Mouse (Mus musculus) monocyte, adult 5-6 weeks (primary cell): Measurements from ENCODE around the gene Gm42669. TPM values are rescaled to one million over a fixed set of nuclear protein-coding genes. Genes with fewer than 3 reads are reported as not detected.

ENCODE experiments used
- ATAC-seq: fragments of 153-309, 156-312 bp; replicated peaks from 2 replicates; pipeline ENCODE4 v1.8.0; 2017; ENCODE audit warnings: mild to moderate bottlenecking; ENCODE audit not compliant: low TSS enrichment, insufficient number of reproducible peaks, severe bottlenecking, poor library complexity, low FRiP score
- total RNA-seq: library from RNA; stranded (forward); fragments of 200-1000, 200-491, 200-594 nt; gene quantifications from 3 replicates; pipeline ENCODE4 v1.2.3, GENCODE M21; 2017

Gm42669 gene
- 0.58 to 1.3 TPM (median 0.76 TPM) in 3 replicates for total RNA-seq

DNA sequence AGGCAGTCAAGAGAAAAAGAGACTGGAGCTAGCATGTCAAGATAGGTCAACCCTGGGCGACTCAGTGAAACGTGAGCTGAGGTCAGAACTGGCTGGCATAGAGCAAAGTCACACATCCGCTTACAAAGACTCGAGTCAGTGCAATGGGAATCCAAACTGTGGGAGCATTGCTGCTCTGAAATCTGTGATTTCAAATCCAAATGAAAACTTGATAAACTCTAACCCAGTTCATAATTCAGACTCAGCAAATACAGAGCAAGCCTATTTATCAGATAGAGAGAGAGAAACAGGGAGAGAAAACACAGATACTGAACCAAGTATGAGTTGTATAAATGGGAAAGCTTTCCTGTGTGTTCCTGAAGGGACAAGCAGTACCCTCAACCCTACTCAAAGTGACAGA lies at the start of gene Gm42669:
Gene Gm42669, plus strand, starts transcription at position 301 of the 400 bp plus-strand sequence.
- ATAC-seq: no peak

GRCm38 (mm10) chr5:107462147-107463076 lies 45.0 kb upstream of the Gm42669 start:
- no peak for ATAC-seq

DNA sequence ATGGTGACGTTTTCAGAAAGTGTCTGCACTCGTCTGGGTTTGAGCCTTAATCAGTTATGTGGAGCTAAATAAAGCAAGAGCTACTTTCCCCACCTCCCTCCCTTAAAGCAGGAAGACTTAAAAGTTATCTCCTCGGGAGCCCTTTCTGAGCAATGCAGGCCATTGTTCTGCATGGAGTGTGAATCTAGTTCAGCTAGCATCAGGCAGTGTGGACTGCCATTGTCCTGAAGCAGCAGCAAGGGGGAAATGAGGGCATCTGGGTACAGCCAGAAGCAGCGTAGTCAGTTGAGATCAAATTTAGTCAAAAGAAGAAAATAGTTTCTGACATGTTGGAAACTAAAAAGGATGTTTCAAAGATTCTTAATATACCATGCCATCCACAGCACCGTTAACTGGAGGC lies 40.9 kb upstream of the Gm42669 start:
- ATAC-seq: no peak

DNA sequence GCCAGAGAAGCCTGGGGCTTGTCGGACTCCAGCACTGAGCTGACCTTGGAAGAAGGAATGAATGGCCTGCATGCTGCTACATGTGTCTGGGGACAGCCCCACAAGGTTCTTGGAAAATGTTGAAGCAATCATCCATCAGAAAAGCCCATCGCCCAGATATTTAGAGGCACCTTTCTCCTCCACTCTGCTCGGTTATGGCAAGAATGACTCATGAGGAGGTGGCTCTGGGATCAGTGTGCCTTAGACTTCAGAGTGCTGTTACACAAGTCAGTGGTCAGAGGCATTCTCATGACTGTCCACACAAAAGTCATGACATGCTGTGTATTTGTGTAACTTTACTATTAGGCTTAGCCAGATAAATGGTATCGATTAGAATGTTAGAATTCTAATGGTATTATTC lies 40.3 kb upstream of the Gm42669 start:
- no peak for ATAC-seq

DNA sequence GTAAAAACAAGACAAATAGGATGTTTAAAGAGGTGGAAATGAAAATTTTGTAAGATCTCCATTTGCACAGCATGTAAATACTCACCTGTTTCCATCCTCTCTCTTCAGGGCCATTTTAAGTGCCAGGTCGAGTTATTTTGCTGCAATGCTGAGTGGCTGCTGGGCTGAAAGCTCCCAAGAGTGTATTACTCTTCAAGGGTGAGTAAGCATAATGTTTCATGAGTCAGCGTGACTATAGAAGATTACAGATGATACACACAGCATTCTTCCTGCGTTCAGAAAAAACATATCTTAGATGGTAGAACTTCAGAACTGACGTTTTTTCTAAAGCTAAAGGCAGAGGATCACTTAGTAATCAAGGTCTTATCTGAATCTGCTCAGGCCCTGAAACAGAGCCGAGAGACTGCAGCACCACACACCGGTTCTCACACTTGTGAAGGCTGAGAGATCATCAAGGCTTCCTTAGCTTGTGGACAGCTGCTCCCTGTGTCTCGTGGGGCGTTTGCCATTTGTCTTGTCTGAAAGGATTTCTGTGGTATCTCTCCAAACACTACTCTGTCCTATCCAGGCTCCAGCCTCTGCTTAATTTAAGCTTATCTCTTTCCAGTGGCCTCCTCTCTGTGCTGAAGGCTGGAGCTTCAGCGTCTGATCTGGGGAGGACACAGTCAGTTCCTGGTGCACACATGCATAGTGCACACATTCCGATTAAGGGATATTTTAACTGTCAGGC lies 36.7 kb upstream of the Gm42669 start:
- ATAC-seq: no peak

DNA sequence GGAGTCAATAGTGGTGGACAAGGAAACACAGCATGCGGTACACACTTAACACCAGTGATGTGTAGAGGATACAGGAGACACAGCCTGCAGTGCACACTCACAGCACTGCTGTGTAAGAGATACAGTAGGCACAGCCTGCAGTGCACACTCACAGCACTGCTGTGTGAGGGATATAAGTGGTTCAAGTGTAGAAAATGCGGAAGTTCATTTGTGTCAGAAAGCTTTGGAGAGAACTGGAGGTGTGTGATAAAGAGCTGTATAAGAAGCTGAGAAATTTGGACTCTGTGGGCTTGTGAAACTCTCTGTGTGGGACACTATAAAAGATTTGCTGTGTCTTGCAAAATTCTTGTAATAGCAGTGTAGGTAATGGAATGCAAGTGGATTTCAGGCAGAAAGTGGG lies 27.2 kb upstream of the Gm42669 start:
- ATAC-seq: no peak

GRCm38 (mm10) chr5:107488996-107489395 lies 18.4 kb upstream of the Gm42669 start:
- no peak for ATAC-seq

DNA sequence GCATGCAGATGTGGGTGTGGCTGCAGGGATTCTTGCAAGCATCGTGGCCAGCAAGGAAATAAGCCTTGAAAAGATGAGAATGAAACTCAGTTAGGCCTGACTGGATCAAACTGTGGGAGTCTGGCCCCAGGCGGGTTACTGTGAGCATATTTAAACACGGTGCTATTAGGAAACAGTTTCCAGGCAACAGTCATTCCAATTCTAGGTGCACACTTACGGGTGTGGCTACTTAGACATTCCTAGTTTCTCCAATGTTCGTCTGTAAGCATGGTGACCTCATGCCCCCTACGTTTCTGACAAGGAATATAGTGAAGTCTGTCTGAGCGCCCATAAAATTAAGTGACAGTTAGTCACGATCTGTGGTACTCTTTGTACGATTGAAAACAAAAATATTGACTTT lies 16.4 kb upstream of the Gm42669 start:
- ATAC-seq: no peak

DNA sequence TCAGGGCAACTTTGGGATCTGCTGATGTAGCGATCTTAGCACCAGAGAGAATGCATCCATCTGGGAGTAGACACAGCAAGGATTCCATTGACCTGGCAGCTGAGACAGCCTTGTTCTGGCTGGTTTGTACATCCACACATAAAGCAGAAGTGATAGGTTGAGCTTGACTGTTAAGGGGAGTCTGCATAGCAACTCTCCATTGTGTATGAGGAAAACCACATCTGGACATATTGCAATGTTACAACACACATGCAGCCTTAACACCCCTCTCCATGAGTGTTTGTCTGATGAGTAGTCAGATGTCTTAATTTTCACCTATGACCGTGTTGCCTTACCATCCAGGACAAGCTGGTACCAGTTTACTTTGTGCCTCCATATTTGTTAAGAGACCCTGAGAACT lies 14.9 kb upstream of the Gm42669 start:
- ATAC-seq: no peak

DNA sequence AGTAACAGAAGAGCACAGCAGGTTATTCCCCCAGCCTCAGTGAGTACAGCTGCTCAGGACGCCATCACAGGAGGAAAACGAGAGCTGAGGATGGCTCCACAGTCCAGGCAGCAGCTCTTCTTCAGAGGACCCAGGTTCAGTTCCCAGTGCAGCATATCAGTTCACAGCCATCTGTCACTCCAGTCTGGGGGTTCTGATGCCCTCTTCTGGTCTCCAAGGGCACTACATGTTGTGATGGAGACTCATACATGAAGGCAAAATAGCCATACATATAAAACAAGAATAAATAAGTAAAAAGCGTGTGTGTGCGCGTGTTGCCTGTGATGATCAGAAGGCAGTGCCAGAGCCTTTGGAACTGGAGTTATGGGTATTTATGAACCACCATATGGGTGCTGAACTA lies 12.7 kb upstream of the Gm42669 start:
- no peak for ATAC-seq

GRCm38 (mm10) chr5:107496047-107496446 lies 11.4 kb upstream of the Gm42669 start:
- no peak for ATAC-seq

DNA sequence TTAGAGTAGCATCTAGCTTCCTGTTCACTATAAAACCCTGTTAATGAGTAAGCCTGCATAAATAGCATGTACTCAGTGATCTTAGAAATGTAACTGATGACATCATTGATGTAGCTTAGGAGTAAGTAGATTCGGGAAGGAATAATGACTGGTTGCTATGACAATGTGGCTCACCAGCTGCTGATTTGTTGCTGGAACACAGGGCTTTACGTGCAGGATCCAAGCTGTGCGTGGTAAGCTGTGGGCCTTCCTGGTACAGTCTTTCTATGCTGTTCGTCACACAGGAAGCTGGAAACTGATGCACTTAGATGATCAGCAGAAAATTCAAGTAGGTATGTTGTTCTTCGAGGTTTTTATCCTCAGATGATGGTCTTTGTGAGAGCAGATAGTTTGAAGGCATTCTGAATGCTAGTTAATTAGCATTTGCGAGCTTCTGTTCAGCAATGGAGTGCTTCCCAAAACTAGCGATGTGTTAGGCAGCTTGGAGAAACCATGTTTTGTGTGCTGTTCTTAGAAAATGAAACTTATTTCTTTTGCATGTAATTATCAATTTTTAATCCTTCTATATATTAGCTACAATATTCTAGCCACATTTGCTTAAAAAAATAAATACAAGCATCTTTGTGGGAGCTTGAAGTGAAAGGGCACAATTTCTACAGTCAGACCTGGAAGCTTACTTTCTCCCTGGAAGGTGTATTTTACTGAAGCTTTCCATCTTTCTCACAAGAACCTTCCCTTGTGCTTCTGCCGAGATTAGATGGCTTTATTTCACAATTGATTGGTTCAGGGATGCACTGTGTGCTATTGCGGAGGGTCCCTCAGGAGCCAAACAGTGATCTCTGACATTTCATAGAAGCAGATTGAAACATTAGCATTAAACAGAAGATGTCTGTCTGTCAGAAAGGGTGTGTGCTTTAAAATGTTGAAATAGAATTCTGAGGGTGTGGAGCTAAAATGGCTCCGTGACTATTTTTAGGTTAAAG lies 9.6 kb upstream of the Gm42669 start:
- no peak for ATAC-seq

GRCm38 (mm10) chr5:107498806-107499310 lies 8.6 kb upstream of the Gm42669 start:
- no peak for ATAC-seq

DNA sequence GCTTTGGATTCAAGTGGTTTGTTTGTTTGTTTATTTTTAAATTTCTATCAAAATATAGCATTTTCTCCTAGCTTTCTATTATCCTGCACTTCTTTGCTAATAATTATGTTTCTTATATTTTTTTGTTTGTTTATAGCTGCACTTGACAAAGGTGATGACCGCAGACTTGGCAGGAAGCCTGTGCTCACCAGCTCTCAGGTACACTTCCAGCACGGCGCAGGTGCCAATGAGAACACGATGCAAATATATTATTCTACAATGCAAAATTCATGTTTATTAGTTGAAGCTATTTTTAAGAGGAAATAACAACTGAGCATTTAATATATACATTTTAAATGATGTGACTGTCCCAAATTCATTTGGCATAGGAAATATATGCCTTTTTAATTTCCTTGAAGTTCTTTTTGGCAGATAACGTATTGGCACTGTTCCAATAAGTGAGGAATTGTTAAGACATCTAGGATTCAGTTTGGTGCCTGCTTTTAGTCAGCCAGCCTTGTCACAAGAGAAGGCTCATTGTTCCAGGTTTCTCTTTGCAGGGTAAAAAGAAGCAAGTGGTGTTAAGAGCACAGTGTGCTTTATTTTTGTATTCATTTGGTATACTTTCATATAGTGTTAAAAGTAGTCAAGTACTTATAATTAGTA lies 7.4 kb upstream of the Gm42669 start:
- no peak for ATAC-seq

DNA sequence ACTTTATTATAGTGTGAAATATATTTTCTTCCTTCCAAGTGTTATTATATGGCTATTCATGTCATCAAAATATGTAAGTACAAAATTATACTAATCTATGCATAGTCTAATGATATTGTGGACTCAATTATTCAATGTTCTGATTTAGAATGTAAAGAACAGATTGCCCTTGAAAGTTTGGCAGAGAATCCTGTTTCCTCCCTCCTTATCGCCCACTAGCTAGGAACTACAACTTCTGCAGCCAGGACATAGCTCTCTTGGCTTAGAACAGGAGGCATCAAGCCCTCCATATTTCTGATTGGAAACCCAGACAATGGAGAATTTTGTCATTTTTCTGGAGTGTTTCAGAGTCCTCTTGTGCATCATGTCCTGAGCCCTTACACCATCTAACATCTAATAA lies 6.7 kb upstream of the Gm42669 start:
- no peak for ATAC-seq

GRCm38 (mm10) chr5:107510503-107510902 lies 3.1 kb downstream of the Gm42669 start:
- no peak for ATAC-seq

GRCm38 (mm10) chr5:107511326-107511725 lies 3.9 kb downstream of the Gm42669 start:
- ATAC-seq: no peak

GRCm38 (mm10) chr5:107513583-107513982 lies 6.2 kb downstream of the Gm42669 start:
- peak; percentile 80; the same call in 1 of the 2 replicates for ATAC-seq
